Mouse (Mus musculus): ENCODE results near the gene Alox8.
A peak's percentile ranks its signal among the peaks of the same experiment; 100 is the strongest.

Alox8 gene

GRCm38 (mm10) chr11:69180120-69180519 is 17.5 kb downstream of the Alox8 start:
- DNase-seq (ENCODE audit: low read depth, low spot score) = peak; percentile 26

DNA sequence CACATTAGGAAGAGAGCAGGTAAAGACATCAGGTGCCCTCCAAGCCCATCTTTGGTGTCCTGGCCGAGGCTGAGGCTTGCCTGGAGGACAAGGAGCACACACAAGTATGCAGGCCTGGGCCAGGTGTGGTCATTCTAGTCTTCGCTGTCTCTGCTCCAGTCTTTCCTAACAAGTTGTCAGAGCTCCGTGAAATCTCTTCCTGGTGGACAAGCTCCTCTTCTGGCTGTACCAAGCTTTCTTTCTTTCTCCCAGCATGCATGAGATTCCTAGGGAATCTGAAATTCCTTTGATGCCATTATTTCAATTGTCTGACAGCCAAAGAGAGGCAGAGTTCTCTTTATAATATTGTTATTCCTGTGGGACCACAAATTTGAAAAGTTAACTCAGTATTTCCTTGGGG is 18.1 kb downstream of the Alox8 start:
- DNase-seq (ENCODE audit: low read depth, low spot score) = no peak

- no peak for DNase-seq (ENCODE audit: low read depth, low spot score)
These were observed 19.1 kb downstream of the Alox8 start for GRCm38 (mm10) chr11:69178525-69178924.

- no peak for DNase-seq (ENCODE audit: low read depth, low spot score)
These were observed 22.9 kb downstream of the Alox8 start for GRCm38 (mm10) chr11:69174722-69175121.

- no peak for DNase-seq (ENCODE audit: low read depth, low spot score)
These were observed 25.0 kb downstream of the Alox8 start for GRCm38 (mm10) chr11:69172606-69173005.

GRCm38 (mm10) chr11:69171626-69172025 is 26.0 kb downstream of the Alox8 start:
- peak; percentile 54 for DNase-seq (ENCODE audit: low read depth, low spot score)

DNA sequence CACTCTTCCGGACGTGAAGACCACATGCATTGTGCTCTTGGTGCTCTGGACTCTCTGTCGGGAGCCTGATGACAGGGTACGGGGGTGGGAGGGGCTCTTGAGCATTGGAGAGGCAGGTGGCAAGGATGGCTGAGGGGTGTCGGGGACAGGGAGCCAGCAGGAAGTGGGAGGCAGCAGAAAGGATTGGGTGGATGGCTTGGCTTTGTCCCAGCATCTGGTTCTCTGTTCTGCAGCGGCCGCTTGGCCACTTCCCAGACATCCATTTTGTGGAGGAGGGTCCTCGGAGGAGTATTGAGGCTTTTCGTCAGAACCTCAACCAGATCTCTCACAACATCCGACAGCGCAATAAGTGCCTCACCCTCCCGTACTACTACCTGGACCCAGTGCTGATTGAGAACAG is 28.3 kb downstream of the Alox8 start:
- DNase-seq (ENCODE audit: low read depth, low spot score) = no peak

DNA sequence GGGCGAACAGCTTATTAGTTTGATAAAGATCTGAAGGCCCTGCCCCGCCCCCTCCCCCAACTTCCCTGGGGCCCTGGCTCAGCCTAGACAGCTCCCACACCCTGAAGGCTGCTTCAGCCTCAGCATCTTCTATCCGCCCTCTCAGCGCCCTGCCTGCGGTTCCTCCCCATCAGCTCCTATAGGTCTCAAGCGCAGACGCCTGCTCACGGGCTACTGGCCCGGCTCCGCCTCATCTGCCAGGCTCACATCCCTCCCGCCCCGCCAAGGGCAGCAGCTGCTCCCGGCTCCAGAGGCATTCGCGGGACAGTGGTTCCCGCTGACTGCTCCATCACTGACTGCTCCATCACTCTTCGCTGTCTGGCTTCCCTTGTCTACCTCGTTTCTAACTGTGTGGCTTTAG is 40.8 kb downstream of the Alox8 start, which contains the start of gene Alox12b:
Gene Alox12b (plus strand): TSS at position 190 of the 400 bp plus-strand sequence.
- no peak for DNase-seq (ENCODE audit: low read depth, low spot score)

DNA sequence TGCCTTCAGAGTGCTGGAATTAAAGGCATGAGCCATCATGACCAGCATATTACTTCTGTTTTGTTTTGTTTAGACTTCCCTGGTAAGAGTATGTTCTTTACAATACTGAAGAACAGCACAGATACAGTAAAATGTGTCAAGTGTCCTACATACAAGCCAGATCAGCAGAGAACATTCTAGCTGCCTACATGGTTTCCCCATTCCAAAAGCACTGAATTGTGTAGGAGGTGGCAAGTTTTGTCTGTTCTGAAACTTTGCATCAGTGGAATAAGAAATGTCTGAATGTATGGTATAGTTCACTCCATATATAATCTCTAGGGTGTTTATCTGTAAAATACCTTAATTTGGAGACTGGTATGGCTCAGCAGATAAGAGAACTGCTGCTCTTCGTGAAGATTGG is 42.3 kb downstream of the Alox8 start:
- DNase-seq (ENCODE audit: low read depth, low spot score) = no peak

GRCm38 (mm10) chr11:69153831-69154230 is 43.8 kb downstream of the Alox8 start:
- no peak for DNase-seq (ENCODE audit: low read depth, low spot score)

DNA sequence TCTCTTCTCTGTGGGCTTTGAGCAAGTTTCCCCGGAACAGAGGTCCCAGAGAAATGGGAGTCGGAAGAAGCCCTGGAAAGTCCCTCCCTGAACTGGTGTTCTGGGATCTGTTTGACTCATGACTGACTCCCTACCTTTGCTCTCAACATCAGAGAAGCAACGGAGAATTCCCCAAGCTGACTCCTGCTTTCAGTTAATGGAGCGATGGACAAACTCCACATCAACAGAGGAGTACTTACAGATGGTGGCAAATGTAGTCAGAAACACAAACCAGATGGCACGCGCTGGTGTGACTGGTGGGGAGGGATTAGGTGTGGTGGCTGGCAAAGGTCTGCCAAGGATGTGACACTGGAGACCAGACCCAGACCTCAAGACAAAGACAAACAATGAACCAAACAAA is 46.6 kb downstream of the Alox8 start:
- DNase-seq (ENCODE audit: low read depth, low spot score) = no peak

- peak; percentile 60 for DNase-seq (ENCODE audit: low read depth, low spot score)
These were observed 47.2 kb downstream of the Alox8 start for GRCm38 (mm10) chr11:69150444-69150843.

- no peak for DNase-seq (ENCODE audit: low read depth, low spot score)
These were observed 47.9 kb downstream of the Alox8 start for GRCm38 (mm10) chr11:69149728-69150127.

GRCm38 (mm10) chr11:69148451-69148960 is 49.1 kb downstream of the Alox8 start:
- no peak for DNase-seq (ENCODE audit: low read depth, low spot score)

- DNase-seq (ENCODE audit: low read depth, low spot score) = no peak
These were observed 50.1 kb downstream of the Alox8 start for GRCm38 (mm10) chr11:69147546-69147945.

GRCm38 (mm10) chr11:69135361-69135760 is 62.3 kb downstream of the Alox8 start:
- DNase-seq (ENCODE audit: low read depth, low spot score) = no peak

DNA sequence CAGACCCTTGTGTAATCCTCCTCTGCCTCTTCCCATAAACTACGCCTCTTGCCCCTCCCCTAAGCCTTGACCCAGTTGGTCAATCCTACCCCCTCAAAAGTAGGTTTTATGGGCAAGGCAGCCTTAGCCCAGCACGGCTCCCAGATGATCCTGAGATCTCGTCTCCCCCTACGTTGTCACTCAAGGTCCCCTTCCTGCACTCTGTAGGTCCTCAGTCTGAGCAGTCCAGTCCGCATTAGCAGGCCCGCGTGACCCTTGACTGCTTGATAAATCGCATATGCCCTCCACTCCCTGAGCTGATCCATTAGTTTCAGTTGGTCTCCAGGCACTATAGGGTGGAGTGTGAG is 63.0 kb downstream of the Alox8 start:
- DNase-seq (ENCODE audit: low read depth, low spot score) = no peak

All from A20 (cell line).